Mouse (Mus musculus): ENCODE data around the gene Dcps. TPM values are rescaled to one million over a fixed set of nuclear protein-coding genes. Genes with fewer than 3 reads are reported as not detected.

Gene Dcps
- 58.0 and 82.2 TPM in 2 replicates for polyA plus RNA-seq (2012; rRNA removed)

DNA sequence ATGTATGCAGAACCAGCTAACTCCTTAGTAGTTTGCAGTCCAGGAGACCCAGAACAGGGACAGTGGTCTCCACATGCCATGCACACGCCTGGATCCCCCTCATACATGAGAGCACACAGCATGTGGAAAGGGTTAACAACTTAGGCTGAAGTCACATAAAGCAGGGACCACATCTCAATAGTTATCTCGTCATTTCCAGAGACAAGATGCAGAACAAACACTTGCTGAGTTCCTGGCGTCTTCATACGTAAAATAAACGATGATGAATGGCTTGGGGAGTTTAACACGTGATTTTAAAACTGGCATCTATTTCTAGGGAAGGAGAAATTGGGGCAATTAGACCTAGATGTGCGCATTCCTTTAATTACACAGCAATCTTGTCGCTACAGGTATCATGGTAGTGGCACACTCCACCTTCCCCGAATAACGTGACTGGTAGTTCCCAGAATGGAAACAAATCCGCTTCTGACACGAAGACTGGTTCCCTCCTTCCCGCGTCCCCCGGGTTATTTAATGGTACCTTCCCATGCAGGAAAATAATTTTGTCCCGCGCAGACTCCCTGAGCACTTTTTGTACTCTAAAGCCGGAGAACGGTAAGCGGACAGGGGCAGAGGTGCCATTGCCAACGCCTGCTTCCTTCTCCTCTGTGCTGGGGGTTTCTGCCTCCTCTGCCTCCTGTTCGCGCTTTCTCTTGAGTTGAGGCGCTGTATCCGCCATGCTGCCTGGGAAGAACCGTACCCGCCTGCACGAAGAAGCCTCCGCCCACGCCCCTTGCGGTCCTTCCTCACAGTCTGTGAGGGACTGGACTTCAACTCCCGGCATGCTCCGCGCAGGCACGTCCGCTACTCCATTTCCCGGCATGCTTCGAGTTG is at the start of gene Dcps:
Gene Dcps (minus strand): TSS at position 811 of the 873 bp plus-strand sequence.
- DNase-seq (ENCODE audit: low read depth): peak; percentile 98
- TF ChIP-seq CTCF (IDR thresholded peaks at IDR 0.05; ENCODE audit: borderline replicate concordance, extremely low read depth, insufficient read depth, insufficient read length): peak; percentile 20; the same call in 1 of the 2 replicates
- peak; percentile 36; the same call in 1 of the 2 replicates for TF ChIP-seq POLR2A (IDR thresholded peaks at IDR 0.05; ENCODE audit: borderline replicate concordance, extremely low read depth, insufficient read depth, insufficient read length, poor library complexity, severe bottlenecking)

DNA sequence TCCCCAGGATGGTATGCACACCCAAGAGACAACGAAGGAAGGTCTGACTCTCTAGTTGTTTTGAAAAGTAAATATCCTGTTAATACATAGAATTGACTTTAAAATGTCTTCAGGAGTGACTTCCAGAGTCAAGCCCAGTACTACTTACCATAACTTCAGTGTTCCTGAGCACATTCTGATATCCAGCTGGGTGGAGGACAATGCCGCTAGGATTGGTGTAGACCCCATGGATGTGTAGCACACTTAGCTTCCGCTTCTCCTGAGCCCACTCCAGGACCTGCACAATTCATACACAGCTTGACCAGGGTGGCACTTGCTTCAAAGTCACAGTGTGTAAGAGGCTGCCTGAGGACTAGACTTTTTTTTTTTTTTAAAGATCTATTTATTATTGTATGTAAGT is 47.6 kb upstream of the Dcps start:
- DNase-seq (ENCODE audit: low read depth): no peak
- TF ChIP-seq CTCF (IDR thresholded peaks at IDR 0.05; ENCODE audit: borderline replicate concordance, extremely low read depth, insufficient read depth, insufficient read length): no peak
- no peak for TF ChIP-seq POLR2A (IDR thresholded peaks at IDR 0.05; ENCODE audit: borderline replicate concordance, extremely low read depth, insufficient read depth, insufficient read length, poor library complexity, severe bottlenecking)

DNA sequence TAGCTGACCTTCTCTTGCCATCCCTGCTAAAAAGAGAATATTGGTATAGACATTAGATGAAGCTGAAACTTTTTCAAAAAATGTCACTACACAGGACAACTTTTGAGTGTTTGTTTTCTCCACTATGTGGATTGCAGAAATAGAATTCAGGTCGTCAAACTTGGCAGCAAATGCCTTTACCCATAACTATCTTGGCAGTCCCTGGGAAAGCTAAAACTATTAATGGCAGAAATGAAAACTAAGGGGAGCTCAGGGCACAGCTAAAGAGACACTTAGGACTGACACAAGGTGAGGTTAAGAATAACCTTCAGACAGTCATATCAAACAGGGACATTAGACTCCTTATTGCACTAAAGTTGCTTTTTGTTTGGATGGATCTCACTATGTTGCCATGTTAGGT is 42.1 kb upstream of the Dcps start:
- TF ChIP-seq POLR2A (IDR thresholded peaks at IDR 0.05; ENCODE audit: borderline replicate concordance, extremely low read depth, insufficient read depth, insufficient read length, poor library complexity, severe bottlenecking) (no peak), CTCF (IDR thresholded peaks at IDR 0.05; ENCODE audit: borderline replicate concordance, extremely low read depth, insufficient read depth, insufficient read length) (no peak)
- DNase-seq (ENCODE audit: low read depth): no peak

DNA sequence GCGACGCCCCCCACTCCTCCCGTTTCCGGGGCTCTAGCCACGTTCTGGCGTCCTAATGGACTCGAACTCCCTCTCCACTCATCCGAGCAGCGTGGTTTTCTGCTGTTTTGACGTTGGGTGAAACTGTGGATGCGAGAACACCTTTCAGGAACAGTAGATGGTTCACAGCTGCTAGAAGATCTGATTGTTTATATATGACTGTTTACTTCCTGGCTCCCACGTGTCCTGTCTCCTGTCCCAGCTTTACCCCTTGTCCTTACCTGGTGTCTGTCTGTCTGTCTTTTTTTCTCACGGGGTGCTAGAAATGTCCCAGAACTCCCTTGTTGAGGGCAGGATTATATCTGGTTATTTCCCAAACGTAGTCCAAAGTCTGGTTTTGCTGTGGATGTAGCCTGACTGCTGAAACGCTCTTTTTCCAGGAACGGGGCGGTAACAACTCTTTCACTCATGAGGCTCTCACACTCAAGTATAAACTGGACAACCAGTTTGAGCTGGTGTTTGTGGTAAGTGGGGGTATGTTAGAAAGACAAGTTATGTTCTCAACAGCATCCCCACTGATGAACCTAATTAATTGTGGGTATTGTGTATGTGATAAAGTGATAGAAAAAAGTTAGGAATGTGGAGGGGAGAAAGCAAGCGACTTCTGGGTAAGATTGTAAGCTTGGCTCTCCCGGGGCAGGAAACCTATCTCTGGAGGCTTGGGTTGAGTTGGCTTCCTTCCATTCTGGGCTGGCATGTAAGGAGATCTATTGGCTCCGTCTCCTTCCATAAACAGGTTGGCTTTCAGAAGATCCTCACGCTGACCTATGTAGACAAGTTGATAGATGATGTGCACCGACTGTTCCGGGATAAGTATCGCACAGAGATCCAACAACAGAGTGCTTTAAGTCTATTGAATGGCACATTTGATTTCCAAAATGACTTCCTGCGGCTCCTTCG is 36.0 kb upstream of the Dcps start:
- no peak for DNase-seq (ENCODE audit: low read depth)
- TF ChIP-seq CTCF (IDR thresholded peaks at IDR 0.05; ENCODE audit: borderline replicate concordance, extremely low read depth, insufficient read depth, insufficient read length) (no peak), POLR2A (IDR thresholded peaks at IDR 0.05; ENCODE audit: borderline replicate concordance, extremely low read depth, insufficient read depth, insufficient read length, poor library complexity, severe bottlenecking) (no peak)

DNA sequence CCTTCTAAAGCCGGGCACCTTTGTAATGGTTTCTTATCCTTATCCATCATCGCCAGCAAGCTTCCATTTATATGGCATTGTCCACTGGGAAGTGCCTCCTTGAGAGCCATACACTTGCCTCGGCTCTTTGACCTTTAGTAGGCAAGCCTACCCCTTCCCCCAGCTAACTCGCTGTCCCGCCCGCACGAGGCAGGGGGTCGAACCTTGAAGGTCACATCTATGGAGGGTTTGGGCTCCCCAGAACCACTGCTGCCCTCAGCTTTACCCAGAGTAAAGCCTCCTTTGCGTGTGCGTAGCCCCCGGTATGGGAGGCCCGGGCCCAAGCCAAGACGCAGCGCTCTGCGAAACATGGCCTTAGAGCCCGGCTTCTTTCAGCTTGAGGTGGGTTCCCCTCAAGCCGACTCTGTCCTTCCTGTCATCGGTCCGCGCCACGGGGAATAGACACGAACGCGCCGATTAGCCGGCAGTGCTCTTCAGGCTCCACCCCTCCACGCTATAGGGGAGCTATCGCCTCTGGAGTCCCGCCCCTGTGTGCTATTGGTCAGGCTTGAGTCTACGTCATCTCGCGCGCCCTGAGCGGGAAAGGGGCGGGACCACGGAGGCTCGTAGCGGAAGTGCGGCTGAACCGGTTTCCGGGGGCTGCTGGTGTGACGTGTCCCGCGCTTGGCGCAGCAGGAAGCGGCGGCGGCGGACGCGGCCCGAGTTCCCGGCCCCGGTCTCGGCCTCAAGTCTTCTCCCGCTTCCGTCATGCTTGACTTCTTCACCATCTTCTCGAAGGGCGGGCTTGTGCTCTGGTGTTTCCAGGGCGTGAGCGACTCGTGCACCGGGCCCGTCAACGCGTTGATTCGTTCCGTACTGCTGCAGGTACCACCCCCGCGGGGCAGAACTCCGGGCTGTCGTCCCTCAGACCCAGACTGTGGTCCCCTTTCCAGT is 34.9 kb upstream of the Dcps start, which contains the start of gene Foxred1:
Gene Foxred1 (minus strand): TSS at position 514 of the 933 bp plus-strand sequence.
- DNase-seq (ENCODE audit: low read depth): peak; percentile 100
- TF ChIP-seq CTCF (IDR thresholded peaks at IDR 0.05; ENCODE audit: borderline replicate concordance, extremely low read depth, insufficient read depth, insufficient read length): no peak
- TF ChIP-seq POLR2A (IDR thresholded peaks at IDR 0.05; ENCODE audit: borderline replicate concordance, extremely low read depth, insufficient read depth, insufficient read length, poor library complexity, severe bottlenecking): peak; percentile 72

DNA sequence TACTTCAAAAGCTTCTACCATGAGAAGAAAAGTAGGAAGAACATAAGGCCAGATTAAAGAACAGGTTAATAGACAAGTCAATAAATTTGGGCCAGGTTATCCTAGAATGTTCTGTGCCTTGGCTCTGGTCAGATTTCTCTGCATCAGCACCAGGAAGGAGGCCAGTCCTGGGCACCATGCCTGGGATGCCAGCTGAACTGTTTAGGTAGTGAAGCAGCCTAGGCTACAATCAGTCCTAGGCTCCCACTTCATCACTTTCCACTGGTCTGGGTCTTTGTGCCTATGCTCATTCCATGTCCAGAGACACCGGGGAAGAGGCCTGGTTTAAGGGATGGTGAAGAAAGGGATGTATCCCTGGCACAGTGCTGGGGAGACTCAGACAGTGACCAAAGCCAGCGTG is 28.6 kb upstream of the Dcps start:
- no peak for TF ChIP-seq CTCF (IDR thresholded peaks at IDR 0.05; ENCODE audit: borderline replicate concordance, extremely low read depth, insufficient read depth, insufficient read length)
- no peak for TF ChIP-seq POLR2A (IDR thresholded peaks at IDR 0.05; ENCODE audit: borderline replicate concordance, extremely low read depth, insufficient read depth, insufficient read length, poor library complexity, severe bottlenecking)
- DNase-seq (ENCODE audit: low read depth): no peak

DNA sequence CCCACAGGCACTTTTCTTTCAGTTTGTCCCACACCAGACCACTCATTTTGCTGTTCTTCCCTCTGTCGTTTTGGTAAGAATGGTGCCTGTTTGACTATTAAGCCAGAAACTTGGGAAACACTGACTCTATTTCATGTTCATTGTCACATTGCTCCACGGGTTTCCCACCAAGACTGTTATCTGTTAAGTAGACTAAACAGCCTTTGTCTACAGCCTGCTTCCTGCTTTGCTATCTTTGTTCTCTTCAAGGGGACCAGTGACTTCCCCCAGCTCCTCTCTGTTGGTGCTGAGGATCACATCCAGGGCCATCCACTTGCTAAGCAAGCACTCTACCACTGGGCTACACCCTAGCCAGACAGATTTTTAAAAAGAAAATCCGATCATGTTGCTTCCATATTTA is 27.7 kb upstream of the Dcps start:
- DNase-seq (ENCODE audit: low read depth): no peak

DNA sequence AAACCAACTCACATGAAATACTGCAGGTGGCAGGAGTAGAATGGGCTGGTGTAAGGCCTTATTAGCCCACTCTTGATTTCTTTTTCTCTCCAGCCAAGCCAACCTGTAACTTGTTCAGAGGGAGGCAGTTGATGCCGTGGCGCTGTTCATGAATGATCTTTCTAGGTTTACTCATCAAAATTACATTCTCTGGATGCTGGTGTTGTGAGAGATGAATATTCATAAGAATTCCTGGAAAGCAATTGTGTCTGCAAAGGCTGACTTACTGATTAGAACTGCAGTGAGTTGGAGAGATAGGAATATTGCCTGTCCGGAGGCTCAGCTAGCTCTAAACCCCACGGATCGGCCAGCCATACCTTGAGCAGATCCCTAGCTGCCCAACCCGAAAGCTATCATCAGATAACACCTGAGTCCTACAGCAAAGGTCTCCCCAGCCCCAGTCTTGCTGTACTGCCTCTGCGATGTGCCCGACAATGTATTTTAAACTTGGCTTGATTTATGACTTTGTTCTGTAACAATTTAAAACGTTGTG is 24.7 kb upstream of the Dcps start:
- peak; percentile 39 for DNase-seq (ENCODE audit: low read depth)
- TF ChIP-seq CTCF (IDR thresholded peaks at IDR 0.05; ENCODE audit: borderline replicate concordance, extremely low read depth, insufficient read depth, insufficient read length) (no peak), POLR2A (IDR thresholded peaks at IDR 0.05; ENCODE audit: borderline replicate concordance, extremely low read depth, insufficient read depth, insufficient read length, poor library complexity, severe bottlenecking) (no peak)

More for the DNA sequence above, 27.7 kb upstream of the Dcps start:
- no peak for TF ChIP-seq POLR2A (IDR thresholded peaks at IDR 0.05; ENCODE audit: borderline replicate concordance, extremely low read depth, insufficient read depth, insufficient read length, poor library complexity, severe bottlenecking)
- no peak for TF ChIP-seq CTCF (IDR thresholded peaks at IDR 0.05; ENCODE audit: borderline replicate concordance, extremely low read depth, insufficient read depth, insufficient read length)

DNA sequence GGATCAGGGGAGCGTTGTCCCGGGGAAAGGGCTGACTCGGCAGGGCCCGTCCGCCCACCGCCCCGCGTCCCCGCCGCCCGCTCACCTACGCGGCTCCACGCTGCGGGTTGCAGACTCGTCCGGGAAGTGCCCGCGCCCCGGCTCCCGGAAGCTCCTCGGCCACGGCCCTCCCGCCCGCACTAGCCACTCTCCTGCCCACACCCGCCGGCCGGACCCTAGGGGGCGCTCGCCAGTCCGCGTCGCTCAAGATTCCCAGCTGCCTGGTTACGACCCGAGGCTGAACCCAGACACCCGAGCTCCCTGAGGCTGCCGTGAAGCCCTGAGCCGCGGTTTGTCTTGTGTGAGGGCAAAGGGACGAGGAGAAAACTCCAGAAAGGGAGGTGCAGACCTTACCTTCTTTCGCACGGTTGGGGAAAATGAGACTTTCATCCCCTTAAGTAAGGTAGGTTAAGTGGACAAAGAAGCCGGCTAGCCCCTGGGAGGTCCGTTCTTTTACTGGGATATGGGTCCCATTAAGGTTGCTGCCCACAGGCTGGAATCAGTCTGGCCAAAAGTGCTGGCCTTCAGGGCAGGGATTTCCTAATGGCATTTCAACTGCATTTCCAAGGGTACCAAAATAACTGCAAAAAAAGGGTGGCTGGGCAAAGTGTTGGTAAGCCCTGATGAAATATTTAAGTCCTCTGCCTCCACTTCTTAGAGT is 24.1 kb upstream of the Dcps start, which contains the start of the genes Srpr and Tirap:
Gene Srpr (plus strand): TSS at position 404 of the 700 bp plus-strand sequence.
Gene Tirap (minus strand): TSS at position 520 of the 700 bp plus-strand sequence.
- peak; percentile 89 for DNase-seq (ENCODE audit: low read depth)
- TF ChIP-seq CTCF (IDR thresholded peaks at IDR 0.05; ENCODE audit: borderline replicate concordance, extremely low read depth, insufficient read depth, insufficient read length): peak; percentile 86
- TF ChIP-seq POLR2A (IDR thresholded peaks at IDR 0.05; ENCODE audit: borderline replicate concordance, extremely low read depth, insufficient read depth, insufficient read length, poor library complexity, severe bottlenecking): peak; percentile 49
